Mouse (Mus musculus) lung, adult 2 months (tissue): ENCODE data around the gene Bcas3. TPM values are rescaled to one million over a fixed set of nuclear protein-coding genes. Genes with fewer than 3 reads are reported as not detected.
A peak's percentile ranks its signal among the peaks of the same experiment; 100 is the strongest.

Experiments
- DNase-seq: peaks from one replicate; pipeline ENCODE4 v3.0.0; 2022
- H3K4me1 ChIP-seq: fragments of 200-500 bp; 2 replicates; pipeline ENCODE4 v1.6.1; 2011; ENCODE audit warnings: low read length; ENCODE audit not compliant: control insufficient read depth, insufficient read depth
- H3K4me3 ChIP-seq: fragments of 200-500 bp; replicated peaks from 2 replicates; pipeline ENCODE3; 2011; ENCODE audit warnings: low read depth, mild to moderate bottlenecking, control low read depth, low read length; ENCODE audit errors: extremely low read depth
- CTCF ChIP-seq: fragments of 200-500 bp; IDR thresholded peaks from 2 replicates; pipeline ENCODE4 v1.5.1; 2011; ENCODE audit warnings: mild to moderate bottlenecking, low read length, control low read depth; ENCODE audit not compliant: insufficient read depth
- POLR2A ChIP-seq: fragments of 200-500 bp; IDR thresholded peaks from 2 replicates; pipeline ENCODE4 v1.6.1; 2011; ENCODE audit warnings: low read depth, mild to moderate bottlenecking, control low read depth, low read length, borderline replicate concordance; ENCODE audit errors: extremely low read depth
- WGBS: fragments of 180-500 bp; shearing (Covaris S2); methylation state at CpG from one replicate; pipeline ENCODE4 v1.1.7; 2018; 5-methylcytosine and 5-hydroxymethylcytosine counted together
- polyA plus RNA-seq: library from polyadenylated mRNA; depleted of rRNA; stranded (reverse); fragments of >200 nt; gene quantifications from 2 replicates; pipeline ENCODE4 v1.2.3, GENCODE M21; 2012

Gene Bcas3
- polyA plus RNA-seq, 1 experiment: 55.7 TPM

- H3K4me3 ChIP-seq: no peak overlapping the region
- DNase-seq: no peak
- WGBS: 74% methylated on average over 3 of the region's 3 CpGs
- peaks cover 3% of the 10 kb centered on the region; the same call in 1 of the 2 replicates for H3K4me1 ChIP-seq
- TF ChIP-seq POLR2A: no peak
- TF ChIP-seq CTCF: no peak
These were observed 408.2 kb downstream of the Bcas3 start for GRCm38 (mm10) chr11:85761170-85761569.

GRCm38 (mm10) chr11:85763655-85764054, 410.7 kb downstream of the Bcas3 start:
- TF ChIP-seq CTCF (no peak), POLR2A (no peak)
- WGBS: 87% methylated on average over 3 of the region's 3 CpGs
- Histone ChIP-seq H3K4me1 (peaks cover 3% of the 10 kb centered on the region; the same call in 1 of the 2 replicates), H3K4me3 (no peak overlapping the region)
- DNase-seq: no peak

DNA sequence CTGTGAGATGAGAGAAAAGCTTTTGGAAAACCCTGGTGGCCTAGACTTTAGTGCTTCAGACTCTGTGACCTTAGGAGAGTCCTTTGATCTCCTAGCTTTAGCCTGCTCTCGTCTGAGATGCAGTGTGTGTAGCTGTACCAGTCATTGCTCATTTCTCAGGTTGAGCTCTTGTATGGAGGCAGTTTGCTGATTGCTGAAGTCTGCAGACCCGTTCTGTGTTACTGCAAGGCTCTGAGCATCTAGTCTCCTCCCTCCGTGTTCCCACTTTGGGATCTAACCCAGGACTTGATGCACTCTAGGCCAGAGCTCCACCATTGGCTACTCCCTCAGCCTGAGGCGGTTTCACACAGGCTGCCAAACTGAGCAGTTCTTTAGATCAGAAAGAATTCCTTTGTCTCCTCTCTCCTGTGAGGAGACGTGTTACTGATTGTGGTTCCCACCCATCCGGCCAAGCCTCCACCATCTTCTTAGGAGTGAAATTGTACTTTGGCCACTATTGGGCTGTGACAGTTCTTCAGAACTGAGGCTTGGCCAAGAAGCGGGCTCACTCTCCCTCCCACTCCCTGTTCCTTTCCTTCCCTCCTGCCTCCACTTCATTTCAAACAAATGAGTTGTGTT, 413.2 kb downstream of the Bcas3 start:
- WGBS: 54% methylated on average over 7 of the region's 7 CpGs
- no peak for DNase-seq

GRCm38 (mm10) chr11:85766811-85767210, 413.8 kb downstream of the Bcas3 start:
- TF ChIP-seq CTCF (no peak), POLR2A (no peak)
- WGBS: 54% methylated on average over 6 of the region's 6 CpGs
- DNase-seq: no peak
- Histone ChIP-seq H3K4me1 (no peaks in the 10 kb centered on the region), H3K4me3 (no peak overlapping the region)

More for the DNA sequence above, 413.2 kb downstream of the Bcas3 start:
- Histone ChIP-seq H3K4me3 (no peak overlapping the region), H3K4me1 (no peaks in the 10 kb centered on the region)
- TF ChIP-seq POLR2A (no peak), CTCF (no peak)

GRCm38 (mm10) chr11:85769740-85770139, 416.8 kb downstream of the Bcas3 start:
- 72% methylated on average over 2 of the region's 2 CpGs for WGBS
- DNase-seq: no peak
- TF ChIP-seq CTCF (no peak), POLR2A (no peak)
- peaks cover 6% of the 10 kb centered on the region for H3K4me1 ChIP-seq
- no peak overlapping the region for H3K4me3 ChIP-seq

DNA sequence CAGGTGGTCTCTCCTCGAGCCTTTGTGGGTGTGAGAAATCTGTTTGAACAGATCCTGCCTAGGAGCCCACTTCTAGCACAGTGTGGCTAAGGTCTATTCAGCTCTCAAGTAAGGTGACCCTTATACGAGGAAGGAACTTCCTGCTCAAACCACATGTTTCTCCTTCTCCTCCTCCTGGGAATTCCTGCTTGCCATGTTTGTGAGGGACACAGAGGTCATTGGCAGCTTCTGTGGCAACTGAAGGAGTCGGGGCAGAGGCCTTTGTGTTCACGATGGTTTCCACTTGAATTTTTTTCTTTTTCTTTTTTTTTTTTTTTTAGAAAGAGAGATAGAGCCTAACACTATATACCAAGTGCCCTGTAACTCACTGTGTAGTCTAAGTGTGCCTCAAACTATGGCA, 420.4 kb downstream of the Bcas3 start:
- Histone ChIP-seq H3K4me3 (no peak overlapping the region), H3K4me1 (peaks cover 16% of the 10 kb centered on the region)
- no peak for TF ChIP-seq CTCF
- TF ChIP-seq POLR2A: no peak
- WGBS: 49% methylated on average over 4 of the region's 4 CpGs
- no peak for DNase-seq

DNA sequence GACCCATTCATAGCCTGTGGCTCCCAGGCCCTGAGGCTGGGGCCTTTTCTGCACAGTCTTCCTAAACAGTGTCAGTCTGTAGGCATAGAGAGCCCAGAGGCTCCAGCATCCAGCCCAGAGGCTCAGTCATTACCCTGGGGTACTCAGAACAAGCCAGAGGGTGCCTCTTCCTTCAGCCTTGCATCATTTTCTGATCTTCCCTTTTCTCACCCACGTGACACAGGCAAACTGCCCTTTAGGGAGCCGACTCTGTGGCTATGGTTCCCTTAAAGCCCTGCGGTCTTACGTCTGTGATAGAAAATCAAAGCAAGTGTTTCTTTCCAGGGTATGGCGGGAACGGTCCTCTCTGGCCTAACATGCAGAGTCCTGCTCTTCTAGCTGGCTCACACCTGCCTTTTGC, 421.7 kb downstream of the Bcas3 start:
- DNase-seq: no peak
- 50% methylated on average over 6 of the region's 6 CpGs for WGBS
- Histone ChIP-seq H3K4me3 (no peak overlapping the region), H3K4me1 (peaks cover 16% of the 10 kb centered on the region)
- no peak for TF ChIP-seq CTCF
- TF ChIP-seq POLR2A: no peak

- Histone ChIP-seq H3K4me1 (peaks cover 16% of the 10 kb centered on the region), H3K4me3 (no peak overlapping the region)
- 0 out of 2 replicates have a peak, but pooled peaks have one; percentile 4 for TF ChIP-seq POLR2A
- no peak for TF ChIP-seq CTCF
- DNase-seq: peak; percentile 66
- 42% methylated on average over 7 of the region's 7 CpGs for WGBS
These were observed 422.5 kb downstream of the Bcas3 start for GRCm38 (mm10) chr11:85775492-85775891.

GRCm38 (mm10) chr11:85776861-85777360, 423.9 kb downstream of the Bcas3 start:
- Histone ChIP-seq H3K4me1 (peaks cover 16% of the 10 kb centered on the region), H3K4me3 (no peak overlapping the region)
- 70% methylated on average over 7 of the region's 7 CpGs for WGBS
- DNase-seq: no peak
- TF ChIP-seq POLR2A (no peak), CTCF (no peak)

GRCm38 (mm10) chr11:85777950-85778349, 425.0 kb downstream of the Bcas3 start:
- no peak for TF ChIP-seq CTCF
- TF ChIP-seq POLR2A: no peak
- no peak overlapping the region for H3K4me3 ChIP-seq
- DNase-seq: peak; percentile 30
- H3K4me1 ChIP-seq: peaks cover 16% of the 10 kb centered on the region
- 37% methylated on average over 2 of the region's 2 CpGs for WGBS
